Comparison of ENCODE assay signal across 8 mouse cellular contexts in the genomic region with DNA sequence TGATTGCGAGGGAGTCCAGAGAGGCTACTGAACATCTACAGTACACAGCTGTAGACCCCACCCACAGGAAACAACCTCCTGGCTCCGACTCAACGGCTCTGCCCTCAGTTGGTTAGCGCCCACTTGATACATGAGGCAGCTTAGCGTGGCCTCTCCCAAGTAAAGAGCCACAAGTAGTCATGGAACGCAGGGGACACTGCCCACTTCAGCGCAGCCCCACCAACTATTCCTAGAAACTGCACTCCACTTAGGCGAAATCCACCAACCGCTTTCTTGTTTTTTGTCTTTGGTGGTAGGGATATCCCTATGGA. TPM values are rescaled to one million over a fixed set of nuclear protein-coding genes. Genes with fewer than 3 reads are reported as not detected.
DNase-seq lines count a peak whose midpoint lies in the region; ATAC-seq and TF ChIP-seq lines count a peak whose summit lies in the region.

No protein-coding gene starts in this region.

- intact Hi-C loops in left cerebral cortex, adult 2 months (cut with DNase I) = loop anchor here (2.0 to 5.0 kb wide), 2 partner anchors 21 to 85 kb away; a partner anchor contains a TSS

- ATAC-seq in stomach, postnatal 0 days (ENCODE audit: low FRiP score, low TSS enrichment) = no peak

- peak overlapping the region; percentile 92 for H3K27ac ChIP-seq in left cerebral cortex, adult 2 months
- peak overlapping the region; percentile 80 for H3K27ac ChIP-seq in stomach, postnatal 0 days (replicated peaks)

- H3K4me2 ChIP-seq in stomach, postnatal 0 days (replicated peaks; ENCODE audit: low read depth) = peak overlapping the region; percentile 94

- 9% methylated on average over 9 of the region's 9 CpGs for WGBS in stomach, postnatal 0 days

- H3K27me3 ChIP-seq in stomach, postnatal 0 days (ENCODE audit: control insufficient read depth, insufficient read depth, low read length) = no peaks in the 10 kb centered on the region

- H3K9me3 ChIP-seq in stomach, postnatal 0 days (ENCODE audit: control insufficient read depth, low read length) = no peaks in the 10 kb centered on the region

- TF ChIP-seq CTCF in left cerebral cortex, adult 2 months (IDR thresholded peaks at IDR 0.05) = no peak
- TF ChIP-seq CTCF in stomach, postnatal 0 days (IDR thresholded peaks at IDR 0.05; ENCODE audit: low read depth) = no peak

- TF ChIP-seq EP300 in stomach, postnatal 0 days (optimal IDR thresholded peaks at IDR 0.05) = no peak

- H3K4me3 ChIP-seq in left cerebral cortex, adult 2 months = peak overlapping the region; percentile 89
- peak overlapping the region; percentile 87 for H3K4me3 ChIP-seq in stomach, postnatal 0 days (ENCODE audit: low read depth, low read length)

- H3K4me1 ChIP-seq in stomach, postnatal 0 days (replicated peaks; ENCODE audit: control insufficient read depth, insufficient read depth) = peaks cover 2% of the 10 kb centered on the region; the same call in 1 of the 2 replicates

- DNase-seq in left cerebral cortex, adult 2 months (ENCODE audit: extremely low spot score in 1 of 2, low spot score in 2 of 2) = no peak
- no peak for DNase-seq in left cerebral cortex, adult 9 months (ENCODE audit: low spot score in 2 of 2)
- DNase-seq in heart, adult 8-10 months (ENCODE audit: low spot score) = peak; percentile 61
- peak; percentile 68 for DNase-seq in kidney, postnatal 10 days
- DNase-seq in lung, postnatal 4 days = peak; percentile 62 to 70
- DNase-seq in stomach, postnatal 0 days (ENCODE audit: low spot score) = peak; percentile 60
- DNase-seq in testis, postnatal 14 days (ENCODE audit: low spot score) = no peak
- DNase-seq in layer of hippocampus, adult 11-12 months (ENCODE audit: low spot score) = no peak

- H3K36me3 ChIP-seq in stomach, postnatal 0 days (ENCODE audit: control insufficient read depth, insufficient read depth, low read length) = peaks cover 16% of the 10 kb centered on the region; the same call in 1 of the 2 replicates

- H3K9ac ChIP-seq in stomach, postnatal 0 days (ENCODE audit: low read length) = peak overlapping the region; percentile 85

RNA-seq across cellular contexts. Expression of a gene that starts 0.9 kb away (rescaled TPM):
- total RNA-seq in left cerebral cortex, adult 2 months (2021) = 10 to 100 TPM; 36.8 to 42.1 TPM
- 10 to 100 TPM; 34.8 to 36.7 (median 36.3) TPM for total RNA-seq in heart, adult 8-10 months (2022)
- 12.7 and 13.9 TPM in 2 replicates for polyA plus RNA-seq in stomach, postnatal 0 days (2015; fragmentation: Nextera tagmentation; extraction: Ambion mirVana)

RNA-seq across cellular contexts. Expression of a gene that starts 1.2 kb away (rescaled TPM):
- total RNA-seq in left cerebral cortex, adult 2 months (2021) = under 1 TPM; 0.47 to 0.75 TPM
- total RNA-seq in heart, adult 8-10 months (2022) = under 1 TPM in 2 of 4 experiments, not detected in 2; 0.14 to 0.22 TPM
- polyA plus RNA-seq in stomach, postnatal 0 days (2015; fragmentation: Nextera tagmentation; extraction: Ambion mirVana) = 0.25 and 0.36 TPM in 2 replicates

RNA-seq across cellular contexts. Expression of a gene that starts 24.8 kb away (rescaled TPM):
- total RNA-seq in left cerebral cortex, adult 2 months (2021) = 10 to 100 TPM; 29.5 to 29.9 TPM
- 10 to 100 TPM; 14.3 to 17.9 (median 15.3) TPM for total RNA-seq in heart, adult 8-10 months (2022)
- 12.1 TPM in 2 replicates for polyA plus RNA-seq in stomach, postnatal 0 days (2015; fragmentation: Nextera tagmentation; extraction: Ambion mirVana)

RNA-seq across cellular contexts. Expression of a gene that starts 25.0 kb away (rescaled TPM):
- 10 to 100 TPM; 38.6 to 41.0 TPM for total RNA-seq in left cerebral cortex, adult 2 months (2021)
- 10 to 100 TPM; 21.0 to 24.7 (median 23.0) TPM for total RNA-seq in heart, adult 8-10 months (2022)
- polyA plus RNA-seq in stomach, postnatal 0 days (2015; fragmentation: Nextera tagmentation; extraction: Ambion mirVana) = 22.5 and 23.0 TPM in 2 replicates

RNA-seq across cellular contexts. Expression of a gene that starts 46.5 kb away (rescaled TPM):
- under 1 TPM in 1 of 2 experiments, not detected in 1; 0.52 TPM for total RNA-seq in left cerebral cortex, adult 2 months (2021)
- total RNA-seq in heart, adult 8-10 months (2022) = not detected
- polyA plus RNA-seq in stomach, postnatal 0 days (2015; fragmentation: Nextera tagmentation; extraction: Ambion mirVana) = 0.10 TPM in 1 of 2 replicates, not detected in the other

Comparison
In these comparisons a context has a peak if more than half of its experiments do, and no peak if none do; other contexts are left out.
1. DNase-seq: peak in heart, adult 8-10 months (single experiment), kidney, postnatal 10 days (single experiment), lung, postnatal 4 days (2 of 2) and stomach, postnatal 0 days (single experiment); none in left cerebral cortex, adult 2 months (0 of 2), left cerebral cortex, adult 9 months (0 of 2), testis, postnatal 14 days (single experiment) and layer of hippocampus, adult 11-12 months (single experiment).